Mouse (Mus musculus): Measurements from ENCODE around the gene Phkg1.
"Not testable (repeated sequence)": the region's sequence is repeated elsewhere in the genome, so short reads cannot be mapped to it uniquely, and the experiment has no call there.

DNA sequence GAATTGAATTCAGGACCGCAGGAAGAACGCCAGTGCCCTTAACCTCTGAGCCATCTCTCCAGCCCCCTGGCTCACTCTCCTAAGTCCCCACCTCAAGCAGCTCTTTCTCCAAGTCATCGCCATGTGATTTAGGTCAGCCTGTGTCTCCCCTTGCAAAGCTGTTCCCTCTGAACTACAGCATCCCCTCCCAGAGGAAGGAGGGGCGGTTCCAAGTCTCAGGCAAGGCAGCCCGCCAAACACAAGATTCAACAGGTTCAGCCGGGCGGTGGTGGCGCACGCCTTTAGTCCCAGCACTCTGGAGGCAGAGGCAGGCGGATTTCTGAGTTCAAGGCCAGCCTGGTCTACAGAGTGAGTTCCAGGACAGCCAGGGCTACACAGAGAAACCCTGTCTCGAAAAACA, 17.1 kb upstream of the Phkg1 start:
- not testable (repeated sequence) for TF ChIP-seq CTCF (IDR thresholded peaks at IDR 0.05; ENCODE audit: low read depth, low read length); TAL1 (conservative IDR thresholded peaks at IDR 0.05; ENCODE audit: low read depth, low read length); GATA1 (IDR thresholded peaks at IDR 0.05; ENCODE audit: borderline replicate concordance, low read length); POLR2AphosphoS5 (IDR thresholded peaks at IDR 0.05; ENCODE audit: insufficient replicate concordance, low read depth, low read length)

Measured in G1E (cell line).